Mouse (Mus musculus): ENCODE measurements around the gene Per3.

The Per3 gene

GRCm38 (mm10) chr4:151044037-151044943 is at the start of gene Per3:
Gene Per3 (minus strand): TSS chr4:151044665.
- TF ChIP-seq GATA4 (IDR thresholded peaks at IDR 0.05; ENCODE audit: insufficient replicate concordance, low read length): no peak; the same call in 1 of the 2 replicates

- TF ChIP-seq GATA4 (IDR thresholded peaks at IDR 0.05; ENCODE audit: insufficient replicate concordance, low read length): no peak
Measured at GRCm38 (mm10) chr4:151089270-151089669, 44.8 kb upstream of the Per3 start, which contains the start of gene Gm13090. Gene Gm13090 (plus strand): TSS chr4:151089570.

GRCm38 (mm10) chr4:151088819-151089218 is 44.4 kb upstream of the Per3 start:
- TF ChIP-seq GATA4 (IDR thresholded peaks at IDR 0.05; ENCODE audit: insufficient replicate concordance, low read length): no peak

GRCm38 (mm10) chr4:151087358-151087757 is 42.9 kb upstream of the Per3 start:
- TF ChIP-seq GATA4 (IDR thresholded peaks at IDR 0.05; ENCODE audit: insufficient replicate concordance, low read length): no peak

- no peak for TF ChIP-seq GATA4 (IDR thresholded peaks at IDR 0.05; ENCODE audit: insufficient replicate concordance, low read length)
Measured at GRCm38 (mm10) chr4:151083027-151083426, 38.6 kb upstream of the Per3 start.

GRCm38 (mm10) chr4:151081977-151082376 is 37.5 kb upstream of the Per3 start:
- no peak for TF ChIP-seq GATA4 (IDR thresholded peaks at IDR 0.05; ENCODE audit: insufficient replicate concordance, low read length)

GRCm38 (mm10) chr4:151081355-151081754 is 36.9 kb upstream of the Per3 start:
- no peak for TF ChIP-seq GATA4 (IDR thresholded peaks at IDR 0.05; ENCODE audit: insufficient replicate concordance, low read length)

- no peak for TF ChIP-seq GATA4 (IDR thresholded peaks at IDR 0.05; ENCODE audit: insufficient replicate concordance, low read length)
Measured at GRCm38 (mm10) chr4:151074817-151075216, 30.4 kb upstream of the Per3 start.

GRCm38 (mm10) chr4:151073108-151073744 is 28.8 kb upstream of the Per3 start:
- TF ChIP-seq GATA4 (IDR thresholded peaks at IDR 0.05; ENCODE audit: insufficient replicate concordance, low read length): no peak

GRCm38 (mm10) chr4:151070962-151071361 is 26.5 kb upstream of the Per3 start:
- no peak for TF ChIP-seq GATA4 (IDR thresholded peaks at IDR 0.05; ENCODE audit: insufficient replicate concordance, low read length)

GRCm38 (mm10) chr4:151068751-151069150 is 24.3 kb upstream of the Per3 start:
- TF ChIP-seq GATA4 (IDR thresholded peaks at IDR 0.05; ENCODE audit: insufficient replicate concordance, low read length): no peak

GRCm38 (mm10) chr4:151059566-151059965 is 15.1 kb upstream of the Per3 start:
- no peak for TF ChIP-seq GATA4 (IDR thresholded peaks at IDR 0.05; ENCODE audit: insufficient replicate concordance, low read length)

- TF ChIP-seq GATA4 (IDR thresholded peaks at IDR 0.05; ENCODE audit: insufficient replicate concordance, low read length): no peak
Measured at GRCm38 (mm10) chr4:151058634-151059033, 14.2 kb upstream of the Per3 start.

- peak; percentile 49; the same call in 1 of the 2 replicates for TF ChIP-seq GATA4 (IDR thresholded peaks at IDR 0.05; ENCODE audit: insufficient replicate concordance, low read length)
Measured at GRCm38 (mm10) chr4:151057347-151058321, 13.2 kb upstream of the Per3 start, which contains the start of gene Vamp3. Gene Vamp3 (minus strand): TSS chr4:151057963.

- TF ChIP-seq GATA4 (IDR thresholded peaks at IDR 0.05; ENCODE audit: insufficient replicate concordance, low read length): no peak
Measured at GRCm38 (mm10) chr4:151051162-151051561, 6.7 kb upstream of the Per3 start.
